Mouse (Mus musculus) heart, embryonic 10.5 days (tissue): ENCODE measurements around the gene Gm20388. TPM values are rescaled to one million over a fixed set of nuclear protein-coding genes. Genes with fewer than 3 reads are reported as not detected.

Source experiments
- DNase-seq: peaks from one replicate; pipeline ENCODE4 v3.0.0-alpha.2; 2017; ENCODE audit warnings: low spot score
- H3K27ac ChIP-seq: fragments of 300-500 bp; sonication (generic); 2 replicates; pipeline ENCODE4 v1.5.1; 2016; ENCODE audit warnings: mild to moderate bottlenecking
- H3K27me3 ChIP-seq: fragments of 300-500 bp; sonication (generic); 2 replicates; pipeline ENCODE4 v1.6.1; 2016; ENCODE audit warnings: mild to moderate bottlenecking; ENCODE audit not compliant: poor library complexity, insufficient read depth, severe bottlenecking
- H3K36me3 ChIP-seq: fragments of 300-500 bp; sonication (generic); 2 replicates; pipeline ENCODE4 v1.6.1; 2016; ENCODE audit warnings: mild to moderate bottlenecking, moderate library complexity
- H3K4me1 ChIP-seq: fragments of 300-500 bp; sonication (generic); 2 replicates; pipeline ENCODE4 v1.6.1; 2016; ENCODE audit warnings: mild to moderate bottlenecking
- H3K4me3 ChIP-seq: fragments of 300-500 bp; sonication (generic); 2 replicates; pipeline ENCODE4 v1.5.1; 2016; ENCODE audit warnings: mild to moderate bottlenecking, moderate library complexity
- H3K9me3 ChIP-seq: fragments of 300-500 bp; sonication (generic); 2 replicates; pipeline ENCODE4 v1.6.1; 2016; ENCODE audit warnings: mild to moderate bottlenecking, moderate library complexity
- WGBS: fragments of 180-500 bp; shearing (Covaris S2); methylation state at CpG from one replicate; pipeline ENCODE4 v1.1.7; 2016; 5-methylcytosine and 5-hydroxymethylcytosine counted together
- polyA plus RNA-seq: library from polyadenylated mRNA; unstranded; fragments of >200 nt; fragmentation: Nextera tagmentation; extraction: Ambion mirVana; gene quantifications from 2 replicates; pipeline ENCODE4 v1.2.1, GENCODE M21; 2016

The Gm20388 gene
- polyA plus RNA-seq, 1 experiment from 2014 or later = 4.5 TPM

DNA sequence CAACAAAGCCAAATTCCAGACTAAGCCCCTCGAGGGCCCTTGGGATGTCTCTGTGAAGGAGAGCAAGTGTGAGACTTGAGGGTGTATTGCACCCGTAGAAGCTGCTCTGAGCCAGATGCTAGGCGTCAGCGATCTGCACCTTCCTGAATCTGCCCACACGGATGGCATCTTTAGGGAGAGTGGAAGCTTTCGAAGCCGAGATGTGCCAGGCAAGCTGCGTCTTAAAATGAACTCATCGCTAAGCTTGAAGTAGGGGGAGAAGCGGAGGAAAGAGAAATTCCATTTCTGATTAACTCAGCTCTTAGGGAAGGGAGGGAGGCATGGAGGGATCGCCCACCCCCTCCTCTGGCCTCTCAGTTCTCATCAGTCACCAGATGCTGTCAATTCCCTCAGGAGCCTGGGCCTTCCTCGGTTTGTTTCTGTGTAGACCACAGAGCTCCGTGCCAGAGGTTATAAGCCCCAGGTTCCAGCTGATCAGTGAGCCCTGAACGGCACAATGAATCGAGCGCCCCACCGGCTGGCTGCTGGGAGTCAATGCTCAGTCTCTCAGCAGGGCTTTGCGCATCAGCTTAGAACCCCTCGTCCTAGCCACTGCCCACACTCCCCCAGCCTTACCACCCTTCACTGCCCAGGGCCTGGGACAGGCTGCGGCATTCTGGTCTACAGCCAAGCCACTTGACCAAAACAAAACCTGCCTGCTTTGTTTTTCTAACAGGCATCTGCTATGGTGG is 3818.6 kb downstream of the Gm20388 start:
- no peak for DNase-seq
- Histone ChIP-seq H3K4me1 (peaks cover 62% of the 10 kb centered on the region), H3K27me3 (peaks cover 14% of the 10 kb centered on the region; the same call in 1 of the 2 replicates), H3K4me3 (peak overlapping the region; percentile 40), H3K36me3 (no peaks in the 10 kb centered on the region), H3K9me3 (no peaks in the 10 kb centered on the region), H3K27ac (peak overlapping the region; percentile 78)
- 24% methylated on average over 20 of the region's 20 CpGs for WGBS

DNA sequence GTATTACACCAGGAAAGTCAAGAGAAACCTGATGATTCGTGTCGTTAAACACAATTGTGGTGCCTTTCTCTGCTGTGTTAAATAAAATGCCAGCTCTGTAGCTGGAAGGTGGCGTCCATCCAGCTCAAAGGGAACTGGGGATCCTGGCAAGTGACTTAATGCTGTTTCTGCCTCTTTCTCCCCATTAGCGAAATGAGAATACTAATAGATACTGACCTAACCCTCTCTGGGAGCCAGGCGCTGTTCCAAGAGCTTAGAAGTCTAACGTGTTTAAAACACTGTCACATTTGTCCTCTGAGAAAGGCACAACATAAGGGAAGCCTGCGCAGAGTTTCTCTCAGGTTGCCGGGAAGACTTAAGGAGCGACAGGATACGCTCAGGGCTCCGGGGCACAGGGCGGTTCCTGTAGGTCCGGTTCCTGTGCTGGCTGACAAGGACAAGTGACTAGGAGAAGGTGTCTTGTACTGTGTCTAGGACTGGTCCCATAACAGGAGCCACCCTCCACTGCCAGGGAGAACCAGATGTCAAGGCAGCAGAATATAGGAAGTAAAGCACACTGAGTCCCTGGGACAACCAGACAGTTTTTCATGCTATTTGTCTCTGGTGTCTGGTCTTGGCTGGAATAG is 3819.3 kb downstream of the Gm20388 start:
- DNase-seq = no peak
- H3K4me3 ChIP-seq = no peak overlapping the region

DNA sequence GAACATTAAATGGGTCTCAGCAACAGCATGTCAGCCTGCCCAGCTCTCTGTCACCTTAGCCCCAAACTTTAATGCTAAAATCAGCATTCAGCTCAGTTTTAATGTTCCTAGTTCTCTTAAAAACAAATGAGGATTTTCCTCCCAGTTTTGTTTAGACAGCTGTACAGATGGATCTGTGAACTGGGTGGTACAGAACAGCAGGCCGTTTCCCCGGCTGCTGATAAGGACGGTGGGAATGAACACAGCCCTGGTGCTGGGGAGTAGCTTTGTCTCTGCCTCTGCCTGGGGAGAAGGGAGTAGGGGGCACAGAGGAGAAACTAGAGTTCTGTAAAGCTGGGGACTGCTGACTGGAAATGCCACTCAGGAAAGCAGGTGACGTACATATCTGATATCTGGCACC is 3821.7 kb downstream of the Gm20388 start:
- Histone ChIP-seq H3K4me3 (peak overlapping the region; percentile 23; the same call in 1 of the 2 replicates), H3K9me3 (no peaks in the 10 kb centered on the region), H3K27me3 (peaks cover 14% of the 10 kb centered on the region; the same call in 1 of the 2 replicates), H3K4me1 (peaks cover 60% of the 10 kb centered on the region), H3K36me3 (no peaks in the 10 kb centered on the region), H3K27ac (peak overlapping the region; percentile 78)
- DNase-seq = no peak
- 13% methylated on average over 4 of the region's 4 CpGs for WGBS

More for the DNA sequence above, 3819.3 kb downstream of the Gm20388 start:
- H3K4me1 ChIP-seq = peaks cover 62% of the 10 kb centered on the region
- 56% methylated on average over 13 of the region's 13 CpGs for WGBS
- peaks cover 14% of the 10 kb centered on the region; the same call in 1 of the 2 replicates for H3K27me3 ChIP-seq
- H3K27ac ChIP-seq = peak overlapping the region; percentile 78
- H3K36me3 ChIP-seq = no peaks in the 10 kb centered on the region
- H3K9me3 ChIP-seq = no peaks in the 10 kb centered on the region

DNA sequence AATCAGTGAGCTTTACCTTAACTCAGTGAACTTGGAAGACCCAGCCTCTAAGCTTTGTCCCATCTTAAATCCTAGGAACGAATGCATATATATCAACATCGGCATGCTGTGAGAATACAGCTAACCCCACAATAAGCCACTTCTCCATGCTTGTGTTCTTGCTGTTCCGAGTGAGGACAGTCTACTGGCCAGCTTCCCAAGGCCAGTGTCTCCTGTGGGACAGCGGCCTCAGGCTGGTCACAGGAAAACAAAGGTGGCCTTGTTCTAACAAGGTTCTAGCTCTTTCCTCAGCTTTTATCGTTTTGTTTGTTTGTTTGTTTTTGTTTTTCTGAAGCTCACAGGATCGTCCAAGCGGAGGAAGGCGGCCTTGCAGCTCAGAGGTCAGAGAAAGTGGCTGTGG is 3823.8 kb downstream of the Gm20388 start:
- Histone ChIP-seq H3K27me3 (peaks cover 13% of the 10 kb centered on the region; the same call in 1 of the 2 replicates), H3K36me3 (no peaks in the 10 kb centered on the region), H3K27ac (peak overlapping the region; percentile 59; the same call in 1 of the 2 replicates), H3K4me3 (no peak overlapping the region), H3K9me3 (no peaks in the 10 kb centered on the region), H3K4me1 (peaks cover 66% of the 10 kb centered on the region)
- no peak for DNase-seq
- WGBS = 78% methylated on average over 8 of the region's 8 CpGs

DNA sequence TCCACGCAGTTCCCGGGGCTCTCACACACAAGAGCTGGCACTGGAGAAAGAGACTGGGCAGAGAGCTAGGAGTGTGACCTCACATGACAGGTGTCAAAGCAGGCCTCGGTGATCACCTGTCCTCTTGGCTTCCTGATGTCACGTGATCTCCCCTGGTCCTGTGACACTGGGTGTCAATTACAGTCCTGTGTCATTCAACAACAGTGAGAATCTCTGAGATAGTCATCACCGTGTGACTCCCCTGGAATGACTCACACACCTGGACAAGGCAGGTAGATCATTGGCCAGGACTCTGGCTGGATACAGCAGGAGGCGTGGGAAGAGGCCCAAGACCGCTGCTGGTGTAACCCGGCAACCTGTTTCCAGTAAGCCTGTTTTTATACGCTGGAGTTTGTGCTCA is 3826.3 kb downstream of the Gm20388 start:
- DNase-seq = no peak
- H3K36me3 ChIP-seq = no peaks in the 10 kb centered on the region
- H3K27ac ChIP-seq = peak overlapping the region; percentile 3; the same call in 1 of the 2 replicates
- H3K27me3 ChIP-seq = no peaks in the 10 kb centered on the region
- H3K9me3 ChIP-seq = no peaks in the 10 kb centered on the region
- peaks cover 62% of the 10 kb centered on the region for H3K4me1 ChIP-seq
- H3K4me3 ChIP-seq = no peak overlapping the region
- whole genome bisulfite sequencing = 75% methylated on average over 9 of the region's 9 CpGs

DNA sequence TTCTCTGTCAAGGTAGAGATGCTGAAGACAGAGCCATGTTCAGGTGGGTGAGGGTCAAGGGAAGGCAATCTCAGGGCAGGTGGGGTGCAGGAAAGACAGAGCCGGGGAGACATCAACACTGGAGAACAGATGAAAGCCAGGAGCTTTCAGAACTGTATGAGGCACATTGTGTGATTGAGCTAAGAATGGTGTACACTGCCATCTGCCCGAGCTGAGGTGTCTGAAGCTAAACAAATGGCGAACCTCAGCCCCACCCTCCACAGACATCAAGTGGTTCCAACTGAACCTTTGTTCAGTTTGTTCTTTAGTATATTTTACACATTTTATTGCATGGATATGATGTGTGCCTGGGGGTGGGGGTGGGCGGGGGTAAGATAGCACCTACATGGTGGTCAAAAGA is 3829.6 kb downstream of the Gm20388 start:
- Histone ChIP-seq H3K4me1 (peaks cover 41% of the 10 kb centered on the region), H3K36me3 (no peaks in the 10 kb centered on the region), H3K27me3 (no peaks in the 10 kb centered on the region), H3K4me3 (no peak overlapping the region), H3K9me3 (no peaks in the 10 kb centered on the region), H3K27ac (peak overlapping the region; percentile 85)
- WGBS = 50% methylated on average over 4 of the region's 4 CpGs
- DNase-seq = no peak

DNA sequence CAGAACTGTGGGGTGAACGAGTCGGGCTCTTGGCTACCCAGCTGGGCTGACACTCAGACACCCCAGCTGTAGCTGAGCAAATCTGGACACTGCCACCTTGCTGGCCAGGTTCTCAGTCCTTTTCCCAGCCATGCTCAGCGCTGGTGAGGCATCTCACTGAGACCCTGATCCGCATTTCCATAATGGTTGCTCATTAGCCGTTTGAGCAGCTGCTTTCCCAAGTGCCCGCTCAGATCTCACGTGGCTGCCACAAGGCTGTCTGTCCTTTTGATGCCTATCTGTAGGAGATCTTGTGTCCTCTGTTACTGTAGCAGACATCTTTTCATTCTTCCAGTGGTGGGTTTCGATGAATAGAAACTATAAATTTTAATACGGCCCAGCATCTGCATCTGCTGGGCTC is 3830.6 kb downstream of the Gm20388 start:
- 80% methylated on average over 9 of the region's 9 CpGs for WGBS
- H3K4me1 ChIP-seq = peaks cover 41% of the 10 kb centered on the region
- H3K36me3 ChIP-seq = no peaks in the 10 kb centered on the region

DNA sequence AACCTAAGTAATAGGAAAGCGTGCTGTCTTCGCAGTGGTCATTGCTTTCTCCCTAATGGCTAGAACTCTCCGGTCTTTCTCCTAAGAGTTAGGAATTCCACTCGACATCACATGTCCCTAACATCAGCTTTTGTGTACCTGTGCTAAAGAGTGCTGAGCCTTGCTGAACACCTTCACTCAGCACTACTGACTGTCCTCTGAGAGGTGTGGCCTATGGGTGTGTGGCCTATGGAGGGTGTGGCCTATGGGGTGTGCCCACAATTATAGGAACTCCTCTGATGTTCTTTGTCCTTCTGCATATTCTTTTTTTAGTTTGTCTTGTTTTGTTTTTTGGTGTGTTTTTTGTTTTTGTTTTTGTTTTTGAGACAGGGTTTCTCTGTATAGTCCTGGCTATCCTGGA is 3835.8 kb downstream of the Gm20388 start:
- peaks cover 36% of the 10 kb centered on the region for H3K4me1 ChIP-seq
- 93% methylated on average over 4 of the region's 4 CpGs for WGBS
- H3K4me3 ChIP-seq = no peak overlapping the region
- H3K9me3 ChIP-seq = no peaks in the 10 kb centered on the region
- no peaks in the 10 kb centered on the region for H3K27me3 ChIP-seq
- no peak overlapping the region for H3K27ac ChIP-seq
- no peak for DNase-seq
- no peaks in the 10 kb centered on the region for H3K36me3 ChIP-seq

More for the DNA sequence above, 3830.6 kb downstream of the Gm20388 start:
- Histone ChIP-seq H3K9me3 (no peaks in the 10 kb centered on the region), H3K4me3 (no peak overlapping the region), H3K27me3 (no peaks in the 10 kb centered on the region), H3K27ac (peak overlapping the region; percentile 56)
- no peak for DNase-seq

DNA sequence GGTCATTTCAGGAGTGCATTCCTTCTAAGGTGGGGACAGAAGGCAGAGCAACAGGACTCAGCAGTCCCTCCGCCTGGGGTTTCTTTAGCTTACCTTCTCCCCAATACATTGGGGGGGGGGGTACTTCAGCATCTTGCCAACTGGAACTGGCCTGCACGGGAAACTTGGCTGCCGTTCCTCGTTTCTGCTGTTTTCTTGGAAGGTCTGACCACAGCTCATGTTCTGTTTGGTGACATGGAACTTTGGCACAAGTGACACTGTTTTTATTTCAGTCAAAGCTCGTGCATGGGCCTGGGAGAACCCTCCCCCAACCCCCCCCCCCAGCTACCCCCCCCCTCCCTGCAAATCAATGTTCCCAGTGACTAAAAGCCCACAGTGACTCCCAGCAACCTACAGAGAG is 3837.1 kb downstream of the Gm20388 start:
- H3K9me3 ChIP-seq = no peaks in the 10 kb centered on the region
- H3K4me1 ChIP-seq = peaks cover 47% of the 10 kb centered on the region
- no peaks in the 10 kb centered on the region for H3K36me3 ChIP-seq
- H3K27ac ChIP-seq = no peak overlapping the region; the same call in 1 of the 2 replicates
- H3K27me3 ChIP-seq = no peaks in the 10 kb centered on the region
- H3K4me3 ChIP-seq = no peak overlapping the region
- WGBS = 49% methylated on average over 5 of the region's 5 CpGs
- no peak for DNase-seq

DNA sequence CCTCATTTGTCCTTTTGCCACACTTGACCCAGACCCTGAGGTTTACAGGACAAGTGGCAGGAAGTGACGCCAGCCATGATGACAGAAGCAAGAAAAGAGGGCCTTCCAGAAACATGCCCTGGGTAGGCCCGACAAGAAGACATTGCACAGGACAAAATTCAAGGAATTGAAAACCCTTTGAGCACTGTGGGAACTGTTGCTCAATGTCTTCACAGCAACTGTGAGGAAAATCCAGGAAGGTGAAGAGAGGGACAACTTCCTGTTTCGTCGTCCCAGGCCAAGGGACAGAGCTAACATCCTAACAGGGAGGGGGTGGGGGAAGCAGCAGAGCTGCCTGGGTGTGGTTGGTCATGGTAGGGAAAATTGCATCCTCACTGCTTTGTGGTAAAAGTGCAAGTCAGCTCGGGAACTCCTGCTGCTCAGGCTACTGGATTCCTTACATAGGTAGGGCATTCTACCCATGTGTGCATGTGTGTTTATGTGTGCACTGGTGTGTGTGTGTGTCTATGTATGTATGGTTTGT is 3839.6 kb downstream of the Gm20388 start:
- H3K4me3 ChIP-seq = no peak overlapping the region
- no peaks in the 10 kb centered on the region for H3K27me3 ChIP-seq
- 45% methylated on average over 5 of the region's 5 CpGs for WGBS
- DNase-seq = no peak
- H3K9me3 ChIP-seq = no peaks in the 10 kb centered on the region
- peaks cover 69% of the 10 kb centered on the region for H3K4me1 ChIP-seq
- H3K27ac ChIP-seq = peak overlapping the region; percentile 53
- no peaks in the 10 kb centered on the region for H3K36me3 ChIP-seq

DNA sequence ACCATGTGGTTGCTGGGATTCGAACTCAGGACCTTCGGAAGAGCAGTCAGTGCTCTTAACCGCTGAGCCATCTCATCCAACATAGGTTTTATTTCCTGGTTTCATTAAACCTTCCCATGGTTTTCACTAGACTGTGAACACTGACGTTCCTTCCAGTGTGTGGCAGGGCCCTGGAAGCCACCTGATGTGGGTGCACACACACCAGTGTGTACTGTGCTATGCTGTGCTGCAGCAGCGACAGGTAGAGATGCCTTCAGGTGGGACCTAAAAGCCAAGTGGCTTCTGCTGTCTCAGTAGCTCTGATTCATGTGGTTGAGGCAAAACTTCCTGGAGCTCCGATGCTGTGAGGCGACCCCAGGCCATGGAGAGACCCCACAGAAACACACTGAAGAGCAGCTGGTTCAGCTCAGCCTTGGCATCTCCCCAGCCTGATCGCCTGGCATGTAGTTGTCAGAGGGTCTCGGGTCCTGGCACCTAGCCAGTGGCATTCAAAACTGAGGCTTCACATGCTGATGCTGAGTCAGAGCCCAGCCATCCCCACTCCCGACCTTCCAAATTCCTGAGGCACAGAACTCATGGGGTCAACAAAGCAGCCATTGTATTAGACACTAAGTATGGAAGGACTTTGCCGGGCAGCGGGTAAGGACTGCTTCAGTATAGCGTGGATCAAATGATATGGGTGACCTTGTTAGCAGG is 3842.3 kb downstream of the Gm20388 start:
- H3K27me3 ChIP-seq = no peaks in the 10 kb centered on the region
- no peak overlapping the region for H3K4me3 ChIP-seq
- H3K4me1 ChIP-seq = peaks cover 62% of the 10 kb centered on the region
- 60% methylated on average over 13 of the region's 13 CpGs for WGBS
- peak; percentile 90 for DNase-seq
- no peaks in the 10 kb centered on the region for H3K9me3 ChIP-seq
- peak overlapping the region; percentile 72 for H3K27ac ChIP-seq
- H3K36me3 ChIP-seq = no peaks in the 10 kb centered on the region

DNA sequence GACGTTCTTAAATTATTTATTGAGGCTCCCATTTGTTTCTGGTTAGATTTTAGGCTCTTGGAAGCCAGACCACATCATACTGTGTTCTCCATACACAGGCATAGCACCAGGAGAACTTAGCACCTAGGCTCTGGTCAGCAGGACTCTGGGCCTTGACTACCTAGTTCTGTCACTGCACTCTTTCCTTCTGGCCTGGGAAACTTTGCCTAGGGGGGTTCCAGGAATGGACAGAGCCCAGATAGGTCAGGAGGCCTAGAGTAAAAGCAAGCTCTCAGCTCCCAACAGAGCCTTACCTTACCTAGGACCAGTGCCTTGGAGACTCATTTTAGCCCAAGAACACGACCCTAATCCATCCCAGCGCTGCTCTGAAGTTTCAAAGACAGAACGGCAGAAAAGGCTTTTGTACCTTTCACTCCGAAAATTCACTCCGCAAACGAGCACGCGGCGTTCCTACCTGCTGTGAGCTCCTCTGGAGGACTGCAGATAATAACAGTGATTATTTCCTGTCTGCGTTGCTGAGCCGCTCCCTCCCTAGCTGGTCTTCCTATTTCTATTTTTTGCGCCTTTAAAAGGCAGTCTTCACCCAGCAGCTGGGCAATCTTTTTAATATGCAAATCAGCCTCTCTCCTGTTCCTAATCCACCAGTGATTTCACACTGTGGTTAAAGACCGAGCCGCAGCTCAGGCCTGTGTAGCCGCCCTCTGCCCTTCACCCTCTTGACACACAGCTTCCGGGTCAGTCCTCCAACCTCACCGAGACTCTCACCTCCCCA is 3843.1 kb downstream of the Gm20388 start:
- 0 out of 2 replicates have a peak, but pooled peaks cover 4% of the 10 kb centered on the region for H3K27me3 ChIP-seq
- peaks cover 54% of the 10 kb centered on the region for H3K4me1 ChIP-seq
- peak overlapping the region; percentile 72 for H3K27ac ChIP-seq
- no peaks in the 10 kb centered on the region for H3K36me3 ChIP-seq
- no peak for DNase-seq
- no peaks in the 10 kb centered on the region for H3K9me3 ChIP-seq
- 0 out of 2 replicates have a peak overlapping the region, but pooled peaks have one; percentile 8 for H3K4me3 ChIP-seq
- WGBS = 12% methylated on average over 18 of the region's 18 CpGs
